Mouse (Mus musculus) urinary bladder, postnatal 4 days (tissue): ENCODE data around the gene Pigo.
"Not testable (repeated sequence)": the region's sequence is repeated elsewhere in the genome, so short reads cannot be mapped to it uniquely, and the experiment has no call there.

Experiments used
- DNase-seq, 2 experiments: peaks; one replicate each; pipeline ENCODE4 v3.0.0; 2021 to 2022; ENCODE audit warnings: low spot score in 2 of 2

Pigo gene

GRCm38 (mm10) chr4:43001272-43001671, 24.3 kb downstream of the Pigo start:
- no peak for DNase-seq

DNA sequence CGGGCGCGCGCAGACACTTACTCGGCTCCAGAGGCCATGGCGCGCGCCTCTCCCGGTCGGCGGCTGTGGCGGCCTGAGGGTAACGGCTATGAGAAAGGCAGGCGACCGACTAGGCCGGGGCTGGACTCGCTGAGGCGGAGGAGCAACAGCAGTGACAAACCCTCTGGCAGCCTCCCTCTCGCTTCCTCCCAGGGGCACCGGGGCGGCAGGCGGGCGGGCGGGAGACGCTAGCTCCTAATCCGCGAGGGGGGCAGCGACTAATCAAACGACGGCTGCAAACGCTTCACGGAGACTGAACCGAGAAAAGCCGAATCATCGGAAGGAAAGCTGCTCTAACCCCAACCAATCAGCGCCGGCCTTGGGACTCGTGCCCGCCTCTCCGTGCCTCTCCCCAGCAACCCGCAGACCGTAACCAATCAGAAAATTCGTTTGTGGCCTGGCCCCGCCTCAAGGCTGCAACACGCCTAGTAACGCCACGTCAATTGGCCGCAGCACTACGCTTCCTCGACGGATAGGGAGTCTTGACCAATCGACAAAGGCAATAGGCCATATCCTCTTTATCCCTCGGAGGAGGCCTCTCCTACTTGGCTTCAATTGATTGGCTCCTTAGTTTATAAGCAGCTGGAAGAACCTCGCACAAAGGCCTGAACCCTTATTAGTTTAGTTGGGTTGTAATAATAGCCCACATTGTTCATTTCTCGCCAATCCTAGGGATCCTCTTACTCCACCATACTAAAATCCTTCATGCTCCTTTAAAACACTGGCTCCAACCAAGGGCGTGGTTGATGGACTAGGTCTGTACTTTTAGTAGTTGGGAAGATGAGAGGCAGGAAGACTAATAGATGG, 25.3 kb downstream of the Pigo start, which contains the start of gene Vcp:
TSS of gene Vcp (minus strand) at position 367 of the 846 bp plus-strand sequence.
- DNase-seq = peak; percentile 99 to 100

DNA sequence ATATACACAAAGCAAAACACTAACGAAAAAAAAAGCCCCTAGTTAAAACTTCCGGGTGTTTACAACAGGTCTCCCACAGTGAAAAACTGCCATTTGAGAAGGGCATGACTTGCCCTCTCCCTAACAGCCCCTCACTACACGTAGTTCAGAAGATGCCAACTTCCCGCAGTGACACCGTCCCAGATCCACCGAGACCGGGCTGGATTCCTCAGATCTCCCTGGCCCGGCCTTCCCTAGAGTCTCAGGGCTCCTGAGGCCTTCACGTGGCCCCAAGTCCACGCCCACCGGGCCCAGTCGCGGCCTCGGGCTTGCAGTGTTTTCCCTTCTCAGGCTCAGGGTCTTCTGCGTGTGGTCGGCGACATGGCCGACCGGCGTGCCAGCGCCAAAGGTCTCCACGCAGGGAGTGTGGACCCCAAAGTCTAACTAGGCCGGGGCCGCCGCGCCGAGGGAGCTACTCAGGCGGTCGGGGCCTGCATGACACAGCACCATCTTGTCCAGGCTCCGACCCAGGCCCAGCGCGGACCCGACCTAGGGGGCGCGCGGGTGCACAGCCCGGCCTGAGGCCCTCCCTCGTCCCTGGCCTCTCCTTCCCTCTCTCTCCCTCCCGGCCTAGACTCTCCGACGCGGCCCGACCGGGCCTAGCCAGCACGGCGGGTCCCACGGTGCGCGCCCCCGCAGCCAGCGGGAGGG, 26.0 kb downstream of the Pigo start:
- DNase-seq = peak; percentile 72 to 75

DNA sequence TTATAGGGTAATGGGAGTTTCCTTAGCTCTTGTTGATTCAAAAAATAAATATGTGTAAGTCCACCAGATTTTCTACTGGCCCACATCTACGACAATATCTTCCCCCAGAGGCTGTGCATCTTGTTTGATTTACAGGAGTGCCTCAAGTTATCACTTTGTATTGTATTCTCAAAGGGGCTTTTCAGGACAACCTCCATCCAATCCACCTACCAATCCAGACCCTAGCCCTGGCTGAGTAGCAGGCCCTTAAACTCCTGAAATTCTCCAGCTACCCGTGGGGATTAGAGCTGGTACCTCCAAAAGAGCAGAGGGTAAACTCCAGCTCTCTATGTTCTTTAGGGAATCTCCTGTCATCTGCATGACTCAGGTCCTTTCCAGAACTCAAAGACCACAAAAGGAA, 27.6 kb downstream of the Pigo start:
- DNase-seq = no peak

- no peak for DNase-seq
Observed at GRCm38 (mm10) chr4:42988296-42988695, 37.3 kb downstream of the Pigo start.

- DNase-seq = not testable (repeated sequence)
Observed at GRCm38 (mm10) chr4:42980467-42980866, 45.2 kb downstream of the Pigo start.

DNA sequence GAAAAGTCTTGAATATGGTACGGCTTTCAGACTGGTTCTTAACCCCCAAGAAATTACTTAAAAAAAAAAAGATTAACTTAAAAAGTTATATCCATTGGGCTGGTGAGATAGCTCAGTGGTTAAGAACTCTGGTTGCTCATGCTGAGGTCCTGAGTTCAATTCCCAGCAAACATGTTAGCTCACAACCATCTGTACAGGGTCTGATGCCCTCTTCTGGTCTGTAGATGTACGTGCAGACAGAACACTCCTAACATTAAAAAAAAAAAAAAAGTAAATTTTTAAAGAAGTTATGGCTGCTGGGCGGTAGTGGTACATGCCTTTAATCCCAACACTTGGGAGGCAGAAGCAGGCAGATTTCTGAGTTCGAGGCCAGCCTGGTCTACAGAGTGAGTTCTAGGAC, 47.6 kb downstream of the Pigo start:
- no peak for DNase-seq

GRCm38 (mm10) chr4:42973868-42974267, 51.8 kb downstream of the Pigo start:
- DNase-seq = no peak

GRCm38 (mm10) chr4:42972952-42973351, 52.7 kb downstream of the Pigo start:
- DNase-seq = no peak

- DNase-seq = no peak
Observed at GRCm38 (mm10) chr4:42969304-42969703, 56.3 kb downstream of the Pigo start, which contains the start of gene 1700022I11Rik. Gene 1700022I11Rik (plus strand): TSS chr4:42969604.
